Mouse (Mus musculus) lung, postnatal 0 days (tissue): ENCODE results near the gene Ptk6. TPM values are rescaled to one million over a fixed set of nuclear protein-coding genes. Genes with fewer than 3 reads are reported as not detected.

Experiments
- ATAC-seq: fragments of 200-750 bp; cut with Nextera tagmentation; 2 replicates; pipeline ENCODE4 v1.8.0; 2017; ENCODE audit warnings: moderate library complexity
- DNase-seq: peaks from one replicate; pipeline ENCODE4 v3.0.0-alpha.2; 2016; ENCODE audit warnings: low spot score
- H3K27ac ChIP-seq: fragments of 300-500 bp; sonication (generic); 2 replicates; pipeline ENCODE4 v1.5.1; 2014; ENCODE audit warnings: antibody characterized with exemption, mild to moderate bottlenecking, low read length, mixed read lengths
- H3K27me3 ChIP-seq: fragments of 300-500 bp; sonication (generic); replicated peaks from 2 replicates; pipeline ENCODE4 v1.6.1; 2014; ENCODE audit warnings: low read length, mixed read lengths; ENCODE audit not compliant: insufficient read depth
- H3K36me3 ChIP-seq: fragments of 300-500 bp; sonication (generic); 2 replicates; pipeline ENCODE4 v1.6.1; 2014; ENCODE audit warnings: low read length, mixed read lengths; ENCODE audit not compliant: insufficient read depth
- H3K4me1 ChIP-seq: fragments of 300-500 bp; sonication (generic); 2 replicates; pipeline ENCODE4 v1.6.1; 2014; ENCODE audit warnings: antibody characterized with exemption, low read depth, low read length, mixed read lengths; ENCODE audit not compliant: insufficient read depth
- H3K4me2 ChIP-seq: fragments of 300-500 bp; sonication (generic); replicated peaks from 2 replicates; pipeline ENCODE4 v1.6.1; 2014; ENCODE audit warnings: low read depth, mild to moderate bottlenecking, low read length, moderate library complexity, mixed read lengths
- H3K4me3 ChIP-seq: fragments of 300-500 bp; sonication (generic); 2 replicates; pipeline ENCODE4 v1.5.1; 2014; ENCODE audit warnings: low read depth, low read length
- H3K9ac ChIP-seq: fragments of 300-500 bp; sonication (generic); replicated peaks from 2 replicates; pipeline ENCODE4 v1.6.1; 2014; ENCODE audit warnings: low read depth, mild to moderate bottlenecking
- H3K9me3 ChIP-seq: fragments of 300-500 bp; sonication (generic); 2 replicates; pipeline ENCODE4 v1.6.1; 2016; ENCODE audit warnings: low read length, mixed read lengths
- CTCF ChIP-seq: IDR thresholded peaks from 2 replicates; pipeline ENCODE4 v1.5.1; 2016; ENCODE audit warnings: antibody characterized with exemption, mild to moderate bottlenecking
- EP300 ChIP-seq: IDR thresholded peaks from 2 replicates; pipeline ENCODE4 v1.6.1; 2016; ENCODE audit warnings: antibody characterized with exemption, mild to moderate bottlenecking, control low read depth
- WGBS: fragments of 180-500 bp; shearing (Covaris S2); extraction: QIAGEN DNeasy Blood & Tissue Kit; methylation state at CpG from one replicate; pipeline ENCODE4 v1.1.7; 2014; 5-methylcytosine and 5-hydroxymethylcytosine counted together
- polyA plus RNA-seq: library from polyadenylated mRNA; unstranded; fragments of >200 nt; fragmentation: Nextera tagmentation; extraction: Ambion mirVana; gene quantifications from 2 replicates; pipeline ENCODE4 v1.2.1, GENCODE M21; 2015

Gene Ptk6
- polyA plus RNA-seq, 1 experiment from 2014 or later = 0.25 TPM

- no peak overlapping the region for H3K27ac ChIP-seq
- ATAC-seq (no peak), DNase-seq (no peak)
- H3K9ac ChIP-seq = no peak overlapping the region
- H3K4me3 ChIP-seq = no peak overlapping the region
- no peaks in the 10 kb centered on the region for H3K27me3 ChIP-seq
- no peak overlapping the region for H3K4me2 ChIP-seq
- H3K36me3 ChIP-seq = peaks cover 47% of the 10 kb centered on the region
- H3K9me3 ChIP-seq = no peaks in the 10 kb centered on the region
- WGBS = 86% methylated on average over 17 of the region's 17 CpGs
- peaks cover 10% of the 10 kb centered on the region; the same call in 1 of the 2 replicates for H3K4me1 ChIP-seq
- no peak for TF ChIP-seq CTCF
- TF ChIP-seq EP300 = no peak
These were observed 34.8 kb upstream of the Ptk6 start for GRCm38 (mm10) chr2:181237251-181238014.

DNA sequence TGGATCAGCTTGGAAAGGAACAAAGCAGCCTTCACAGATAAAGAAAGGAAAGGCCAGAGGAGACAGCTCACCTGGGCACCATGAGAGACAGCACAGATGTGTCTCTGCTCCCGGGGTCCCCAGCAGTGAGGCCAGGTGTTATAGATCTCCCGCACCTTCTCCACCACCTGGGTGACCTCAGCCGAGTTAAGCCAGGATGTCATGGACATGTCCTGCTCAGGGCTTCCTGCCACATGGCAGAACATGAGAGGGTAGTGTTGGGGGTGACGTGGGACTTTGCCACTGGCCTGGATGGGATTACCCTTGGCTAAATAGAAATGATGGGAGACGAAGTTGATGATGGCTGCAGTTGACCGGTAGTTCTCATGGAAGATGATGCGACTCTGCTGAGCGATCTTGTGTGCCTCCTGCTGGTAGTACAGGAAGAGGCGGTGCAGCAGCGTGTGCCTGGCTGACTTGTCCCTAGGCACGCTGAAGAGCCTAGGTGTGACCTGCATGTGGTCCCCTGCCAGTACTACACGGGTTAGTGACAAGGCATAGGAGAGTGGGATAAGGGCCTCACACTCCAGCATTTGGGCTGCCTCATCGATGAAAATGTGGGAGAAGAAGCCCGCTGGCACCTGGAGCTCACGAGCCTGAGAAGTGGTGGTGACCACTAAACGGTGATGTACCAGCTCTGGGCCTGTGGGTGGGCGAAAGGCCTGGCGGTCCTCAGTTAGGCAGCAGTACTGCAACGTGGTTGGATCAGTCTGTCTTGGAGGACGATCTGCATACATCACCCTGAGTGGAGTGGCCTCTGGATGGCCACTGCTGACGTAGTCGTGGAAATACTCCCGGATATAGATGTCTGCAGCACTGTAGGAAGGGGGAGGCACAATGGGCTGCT lies 33.3 kb upstream of the Ptk6 start:
- Histone ChIP-seq H3K9me3 (no peaks in the 10 kb centered on the region), H3K4me1 (0 out of 2 replicates have a peak, but pooled peaks cover 3% of the 10 kb centered on the region), H3K36me3 (peaks cover 56% of the 10 kb centered on the region), H3K9ac (no peak overlapping the region), H3K27me3 (no peaks in the 10 kb centered on the region), H3K4me2 (no peak overlapping the region), H3K4me3 (no peak overlapping the region), H3K27ac (no peak overlapping the region)
- 75% methylated on average over 23 of the region's 23 CpGs for WGBS
- ATAC-seq (no peak), DNase-seq (no peak)
- TF ChIP-seq CTCF = peak; percentile 64
- TF ChIP-seq EP300 = no peak

DNA sequence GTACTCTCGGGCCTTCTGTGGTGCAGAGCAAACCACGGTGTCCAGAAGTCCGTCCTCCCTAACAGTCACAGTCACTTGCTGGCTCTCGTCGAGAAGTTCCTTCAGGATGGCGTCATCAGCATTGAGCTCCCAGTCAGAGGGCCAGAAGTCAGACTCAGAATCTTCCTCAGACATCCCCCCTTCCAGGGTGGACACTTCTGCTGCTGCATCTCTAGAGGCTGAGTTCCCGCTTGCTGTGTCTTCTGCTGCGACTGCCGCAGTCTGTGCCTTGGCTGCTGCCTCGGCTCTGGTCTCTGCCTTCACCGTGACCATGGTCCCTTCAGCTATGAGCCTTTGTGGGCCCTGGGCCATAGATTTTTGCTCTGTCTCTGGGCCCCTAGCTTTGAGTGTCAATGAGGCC lies 32.1 kb upstream of the Ptk6 start:
- H3K27me3 ChIP-seq = no peaks in the 10 kb centered on the region
- H3K36me3 ChIP-seq = peaks cover 64% of the 10 kb centered on the region
- H3K9ac ChIP-seq = no peak overlapping the region
- no peak overlapping the region for H3K27ac ChIP-seq
- H3K9me3 ChIP-seq = no peaks in the 10 kb centered on the region
- no peak overlapping the region for H3K4me2 ChIP-seq
- H3K4me3 ChIP-seq = no peak overlapping the region
- ATAC-seq (no peak), DNase-seq (no peak)
- 88% methylated on average over 11 of the region's 11 CpGs for WGBS
- no peak for TF ChIP-seq CTCF
- TF ChIP-seq EP300 = no peak
- no peaks in the 10 kb centered on the region for H3K4me1 ChIP-seq

DNA sequence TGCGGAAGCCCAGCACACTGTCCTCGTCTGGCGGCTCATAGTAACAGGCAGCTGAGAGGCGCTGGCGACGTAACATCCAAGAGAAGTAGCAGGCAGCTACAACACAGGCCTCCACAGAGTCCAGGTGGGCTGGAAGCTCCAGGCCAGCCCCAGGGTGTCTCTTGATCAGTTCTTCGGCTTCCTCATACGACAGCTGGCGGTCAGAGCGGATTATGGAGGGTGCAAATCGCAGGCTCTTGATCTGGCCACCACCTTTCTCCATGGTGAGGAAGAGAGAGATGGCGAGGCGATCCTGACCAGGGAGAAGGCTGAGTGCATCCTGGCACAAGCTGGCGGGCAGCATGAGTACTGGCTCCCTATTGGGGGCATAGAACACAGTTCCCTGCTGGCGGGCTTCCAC lies 30.9 kb upstream of the Ptk6 start:
- ATAC-seq = no peak

GRCm38 (mm10) chr2:181231171-181231570 lies 28.6 kb upstream of the Ptk6 start:
- H3K4me3 ChIP-seq = no peak overlapping the region
- no peak overlapping the region for H3K4me2 ChIP-seq
- no peaks in the 10 kb centered on the region for H3K9me3 ChIP-seq
- TF ChIP-seq CTCF (no peak), EP300 (no peak)
- ATAC-seq (no peak), DNase-seq (no peak)
- peaks cover 50% of the 10 kb centered on the region for H3K36me3 ChIP-seq
- H3K4me1 ChIP-seq = peaks cover 5% of the 10 kb centered on the region; the same call in 1 of the 2 replicates
- H3K27me3 ChIP-seq = no peaks in the 10 kb centered on the region
- no peak overlapping the region for H3K9ac ChIP-seq
- H3K27ac ChIP-seq = no peak overlapping the region
- WGBS = 79% methylated on average over 20 of the region's 20 CpGs

More for the DNA sequence above, 30.9 kb upstream of the Ptk6 start:
- Histone ChIP-seq H3K36me3 (peaks cover 65% of the 10 kb centered on the region), H3K27ac (no peak overlapping the region), H3K4me3 (no peak overlapping the region), H3K9ac (no peak overlapping the region), H3K27me3 (no peaks in the 10 kb centered on the region), H3K4me2 (no peak overlapping the region), H3K4me1 (no peaks in the 10 kb centered on the region), H3K9me3 (no peaks in the 10 kb centered on the region)
- WGBS = 90% methylated on average over 15 of the region's 15 CpGs
- DNase-seq = no peak
- TF ChIP-seq EP300 = no peak
- no peak for TF ChIP-seq CTCF

DNA sequence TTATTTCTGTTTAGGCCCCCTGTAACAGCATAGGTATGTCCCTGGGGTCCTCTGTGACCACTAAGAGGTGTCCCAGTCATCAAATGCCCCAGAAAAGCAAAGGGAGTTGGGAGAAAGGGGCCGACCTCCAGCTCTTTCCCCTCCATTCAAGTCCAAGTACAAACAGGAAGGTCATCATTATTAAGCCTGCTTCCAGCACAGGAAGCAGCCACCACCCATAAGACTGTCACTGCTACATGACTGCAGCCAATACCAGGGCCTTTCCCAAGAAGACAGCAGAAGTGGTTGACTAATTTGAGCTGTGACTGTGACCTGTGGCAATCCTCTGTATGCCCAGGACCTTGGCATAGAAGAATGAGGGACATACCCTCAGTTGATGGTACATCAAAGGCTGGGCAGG lies 25.7 kb upstream of the Ptk6 start:
- peak; percentile 57 for DNase-seq

More for the DNA sequence above, 25.7 kb upstream of the Ptk6 start:
- Histone ChIP-seq H3K4me3 (no peak overlapping the region), H3K27me3 (no peaks in the 10 kb centered on the region), H3K9me3 (no peaks in the 10 kb centered on the region), H3K4me2 (no peak overlapping the region), H3K36me3 (peaks cover 31% of the 10 kb centered on the region), H3K4me1 (peaks cover 5% of the 10 kb centered on the region; the same call in 1 of the 2 replicates), H3K27ac (peak overlapping the region; percentile 71), H3K9ac (no peak overlapping the region)
- WGBS = 50% methylated on average over 1 of the region's 1 CpGs
- TF ChIP-seq CTCF (no peak), EP300 (peak; percentile 59)
- ATAC-seq = peak; percentile 71
